Mouse (Mus musculus) liver, postnatal 0 days (tissue): Measurements from ENCODE around the gene 1700020L24Rik.

Experiments
- CTCF ChIP-seq: sonication (generic); IDR thresholded peaks from 2 replicates; pipeline ENCODE4 v1.5.1; 2016; ENCODE audit warnings: antibody characterized with exemption, low read depth
- EP300 ChIP-seq: IDR thresholded peaks from 2 replicates; pipeline ENCODE4 v1.6.1; 2016; ENCODE audit warnings: antibody characterized with exemption, low read depth, mild to moderate bottlenecking

- TF ChIP-seq CTCF = no peak
- TF ChIP-seq EP300 = no peak
Measured at GRCm38 (mm10) chr11:83403787-83404186, 33.7 kb upstream of the 1700020L24Rik start.
